Mouse (Mus musculus): Measurements from ENCODE around the gene Herpud2.

Herpud2 gene

GRCm38 (mm10) chr9:25151611-25152241 lies at the start of gene Herpud2:
TSS of gene Herpud2 (minus strand) at chr9:25151820.
- peak; percentile 96 for DNase-seq

GRCm38 (mm10) chr9:25200987-25201386 lies 49.4 kb upstream of the Herpud2 start:
- DNase-seq, result no peak

- DNase-seq, result no peak
Observed at GRCm38 (mm10) chr9:25200148-25200547, 48.5 kb upstream of the Herpud2 start.

GRCm38 (mm10) chr9:25196746-25197145 lies 45.1 kb upstream of the Herpud2 start:
- DNase-seq, result no peak

GRCm38 (mm10) chr9:25191612-25192011 lies 40.0 kb upstream of the Herpud2 start:
- DNase-seq, result no peak

GRCm38 (mm10) chr9:25186501-25186900 lies 34.9 kb upstream of the Herpud2 start:
- no peak for DNase-seq

GRCm38 (mm10) chr9:25185854-25186253 lies 34.2 kb upstream of the Herpud2 start:
- no peak for DNase-seq

- no peak for DNase-seq
Observed at GRCm38 (mm10) chr9:25184606-25185005, 33.0 kb upstream of the Herpud2 start.

- no peak for DNase-seq
Observed at GRCm38 (mm10) chr9:25178066-25178465, 26.4 kb upstream of the Herpud2 start.

- no peak for DNase-seq
Observed at GRCm38 (mm10) chr9:25177201-25177600, 25.6 kb upstream of the Herpud2 start.

GRCm38 (mm10) chr9:25176562-25176961 lies 24.9 kb upstream of the Herpud2 start:
- no peak for DNase-seq

GRCm38 (mm10) chr9:25175978-25176377 lies 24.4 kb upstream of the Herpud2 start:
- DNase-seq, result no peak

- DNase-seq, result peak; percentile 74 to 80
Observed at GRCm38 (mm10) chr9:25175039-25175442, 23.4 kb upstream of the Herpud2 start.

GRCm38 (mm10) chr9:25174614-25175013 lies 23.0 kb upstream of the Herpud2 start:
- no peak for DNase-seq

GRCm38 (mm10) chr9:25173171-25173570 lies 21.6 kb upstream of the Herpud2 start:
- peak; percentile 79 to 86 for DNase-seq

GRCm38 (mm10) chr9:25169626-25170025 lies 18.0 kb upstream of the Herpud2 start:
- no peak for DNase-seq

GRCm38 (mm10) chr9:25167458-25168084 lies 16.0 kb upstream of the Herpud2 start:
- DNase-seq, result peak; percentile 82 to 85

GRCm38 (mm10) chr9:25158218-25158617 lies 6.6 kb upstream of the Herpud2 start:
- DNase-seq, result no peak

- no peak for DNase-seq
Observed at GRCm38 (mm10) chr9:25156377-25156776, 4.8 kb upstream of the Herpud2 start.

GRCm38 (mm10) chr9:25153066-25153465 lies 1.4 kb upstream of the Herpud2 start:
- DNase-seq, result no peak

GRCm38 (mm10) chr9:25152457-25152856 lies 837 bp upstream of the Herpud2 start:
- DNase-seq, result no peak

GRCm38 (mm10) chr9:25150791-25151610 lies 619 bp downstream of the Herpud2 start:
- DNase-seq, result peak; percentile 77 to 81

GRCm38 (mm10) chr9:25148767-25149166 lies 2.9 kb downstream of the Herpud2 start:
- no peak for DNase-seq

- no peak for DNase-seq
Observed at GRCm38 (mm10) chr9:25145925-25146324, 5.7 kb downstream of the Herpud2 start.

Data from lung, adult 18-20 months (tissue).